Mouse (Mus musculus) frontal cortex, adult (tissue): Measurements from ENCODE around the gene Atp6v0e.

Experiments used
- ATAC-seq: cut with Nextera tagmentation; 2 replicates; pipeline ENCODE4 v1.9.2; 2017; ENCODE audit warnings: mild to moderate bottlenecking, moderate library complexity, mixed read lengths; ENCODE audit not compliant: low TSS enrichment

Gene Atp6v0e

DNA sequence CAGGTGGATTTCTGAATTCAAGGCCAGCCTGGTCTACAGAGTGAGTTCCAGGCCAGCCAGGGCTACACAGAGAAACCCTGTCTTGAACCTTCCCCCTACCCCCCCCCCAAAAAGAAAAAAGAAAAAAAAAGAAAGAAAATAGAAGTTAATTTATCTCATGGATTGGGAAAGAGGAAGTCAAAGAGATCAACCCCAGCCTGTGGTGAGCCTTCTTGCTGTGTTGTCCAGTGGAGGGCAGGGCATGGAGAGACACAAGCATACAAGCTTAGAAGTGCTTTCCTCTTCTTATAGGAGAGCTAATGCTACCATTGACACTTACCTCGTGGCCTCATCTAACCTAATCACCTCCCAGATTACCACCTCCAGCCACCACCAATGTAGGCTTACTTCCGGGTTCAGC, 23.2 kb upstream of the Atp6v0e start:
- ATAC-seq, result no peak

DNA sequence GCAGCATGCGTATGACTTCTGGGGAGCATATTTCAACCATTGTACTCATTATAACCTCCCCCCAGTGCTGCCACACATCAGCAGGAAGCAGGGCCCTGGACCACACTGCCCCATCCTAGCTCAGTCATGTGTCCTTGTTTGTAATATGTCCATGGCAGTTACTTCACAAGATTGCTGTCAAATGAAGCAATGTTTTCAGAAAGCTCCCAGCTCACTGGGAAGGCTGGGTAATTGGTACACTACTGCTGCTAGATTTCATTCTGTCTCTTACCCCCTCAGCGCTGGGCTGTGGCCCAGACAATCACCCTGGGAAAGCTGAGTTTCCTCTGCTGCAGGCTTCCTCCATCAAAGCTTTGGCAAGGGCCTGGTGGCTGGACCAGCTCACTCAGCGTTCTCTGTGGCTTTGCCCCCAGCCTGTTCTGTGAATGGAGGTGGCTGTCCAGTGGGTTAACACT, 22.7 kb upstream of the Atp6v0e start:
- ATAC-seq, result no peak

DNA sequence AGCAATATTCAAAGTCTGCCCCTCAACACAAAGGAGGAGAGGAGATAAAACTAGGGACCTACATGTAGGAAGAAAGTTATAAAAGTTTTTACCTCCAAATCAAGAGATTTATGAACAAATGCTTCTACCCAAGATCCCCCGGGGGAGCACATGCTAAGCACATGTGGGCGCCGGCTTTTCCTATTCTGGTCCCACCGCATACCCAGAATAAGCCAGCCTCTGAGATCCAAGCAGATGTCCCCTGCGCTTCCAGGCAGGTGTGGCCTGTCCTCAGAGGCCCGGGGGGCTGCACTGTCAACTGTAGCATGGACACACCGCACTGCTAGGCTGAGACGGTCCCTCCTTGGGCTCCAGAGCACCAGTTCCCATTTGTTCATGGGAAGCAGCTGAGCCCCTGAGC, 19.6 kb upstream of the Atp6v0e start:
- ATAC-seq, result no peak

DNA sequence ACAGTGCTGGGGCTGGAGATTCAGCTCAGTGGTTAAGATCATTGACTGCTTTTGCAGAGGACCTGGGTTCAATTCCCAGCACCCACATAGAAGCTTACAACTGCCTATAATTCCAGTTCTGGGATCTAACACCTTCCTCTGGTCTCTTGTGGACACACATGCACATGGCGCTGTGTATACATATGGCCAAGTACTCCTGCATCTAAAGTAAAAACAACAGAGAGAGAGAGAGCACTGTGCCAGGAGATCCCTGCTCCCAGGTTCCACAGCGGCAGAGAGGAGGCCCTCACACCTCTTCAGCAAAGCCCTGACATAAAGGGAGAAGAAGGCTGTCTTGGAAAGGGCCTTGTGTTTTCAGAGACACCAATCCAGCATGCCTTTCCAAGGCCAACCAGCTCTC, 19.0 kb upstream of the Atp6v0e start:
- no peak for ATAC-seq

DNA sequence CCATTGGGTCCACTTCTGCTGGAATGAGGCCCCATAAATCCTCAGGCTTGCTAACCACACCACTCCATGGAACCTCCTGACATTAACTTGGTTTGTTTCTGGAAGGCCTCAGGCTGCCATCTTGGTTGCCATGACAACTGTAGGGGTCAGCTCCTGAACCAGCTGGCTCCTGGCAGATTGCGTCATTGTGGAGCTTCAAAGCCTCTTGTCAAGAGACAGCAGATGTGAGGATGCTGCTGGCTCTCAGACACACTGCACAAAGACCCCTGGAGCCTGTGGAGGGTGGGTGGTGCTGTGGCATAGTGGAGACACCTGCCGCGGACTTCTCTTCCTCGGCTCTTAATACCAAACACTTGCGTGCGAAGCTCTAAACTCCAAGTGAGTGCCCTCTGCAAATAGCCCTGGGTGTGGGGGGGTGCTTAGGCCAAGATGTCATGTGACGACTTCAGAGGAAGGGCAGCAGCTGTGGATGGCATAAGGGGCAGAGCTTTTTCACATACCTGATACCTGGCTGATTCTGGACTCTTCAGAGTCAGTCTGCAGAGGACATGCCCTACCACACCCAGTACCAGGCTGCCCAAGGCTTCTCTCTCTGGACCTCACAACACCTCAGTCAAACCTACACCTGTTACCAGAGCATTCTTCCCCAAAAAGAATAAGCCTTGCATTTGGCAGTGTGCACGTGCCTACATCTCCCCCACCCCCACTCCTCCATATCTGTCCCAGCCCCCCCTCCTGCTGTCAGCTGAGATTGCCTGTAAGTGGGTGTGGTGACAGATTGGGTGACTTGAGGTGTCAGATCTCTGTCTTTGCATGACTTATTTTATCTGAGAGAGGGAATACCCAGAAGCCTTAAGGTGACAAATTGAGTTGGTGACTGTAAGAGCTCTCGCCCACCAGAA, 18.3 kb upstream of the Atp6v0e start:
- no peak for ATAC-seq

DNA sequence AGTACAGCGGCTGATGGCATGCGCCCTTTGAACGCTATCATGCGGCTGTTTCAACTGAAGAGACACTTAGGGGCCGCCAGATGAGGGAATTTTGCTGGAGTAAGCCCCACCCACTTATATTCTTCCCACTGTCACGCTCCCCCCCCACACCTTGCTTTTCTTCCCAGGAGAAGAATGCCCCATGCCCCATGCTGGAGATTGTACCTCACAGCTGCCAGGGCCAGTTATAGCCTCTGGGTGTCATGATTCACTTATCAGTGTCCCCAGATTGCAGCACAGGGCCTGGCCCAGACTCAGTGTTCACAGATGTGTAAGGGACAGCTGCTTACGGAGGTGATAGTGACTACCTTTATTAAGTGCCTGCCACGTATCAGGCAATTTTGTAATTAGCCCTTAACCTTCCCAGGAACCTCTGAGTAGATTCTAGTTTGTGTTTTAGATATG, 17.6 kb upstream of the Atp6v0e start:
- no peak for ATAC-seq

DNA sequence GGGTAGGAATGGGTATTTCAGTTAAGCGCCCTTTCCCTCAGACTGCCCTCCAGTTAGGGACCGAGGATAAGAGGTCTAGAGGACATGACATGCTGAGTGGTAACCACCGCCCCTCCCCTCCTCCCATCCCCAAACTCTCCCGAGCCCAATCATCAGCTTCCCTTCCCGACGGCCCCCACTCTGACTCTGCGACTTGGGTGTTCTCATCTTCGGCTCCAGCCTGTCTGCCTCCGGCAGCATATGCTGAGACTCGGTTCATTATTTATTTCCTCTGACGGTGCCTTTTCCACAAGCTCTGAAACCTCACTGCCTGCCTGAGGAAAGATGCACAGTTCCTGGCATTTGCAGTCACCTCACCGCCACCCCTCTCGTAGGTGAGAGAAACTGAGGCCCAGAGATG, 15.7 kb upstream of the Atp6v0e start:
- peak; percentile 21; the same call in 1 of the 2 replicates for ATAC-seq

DNA sequence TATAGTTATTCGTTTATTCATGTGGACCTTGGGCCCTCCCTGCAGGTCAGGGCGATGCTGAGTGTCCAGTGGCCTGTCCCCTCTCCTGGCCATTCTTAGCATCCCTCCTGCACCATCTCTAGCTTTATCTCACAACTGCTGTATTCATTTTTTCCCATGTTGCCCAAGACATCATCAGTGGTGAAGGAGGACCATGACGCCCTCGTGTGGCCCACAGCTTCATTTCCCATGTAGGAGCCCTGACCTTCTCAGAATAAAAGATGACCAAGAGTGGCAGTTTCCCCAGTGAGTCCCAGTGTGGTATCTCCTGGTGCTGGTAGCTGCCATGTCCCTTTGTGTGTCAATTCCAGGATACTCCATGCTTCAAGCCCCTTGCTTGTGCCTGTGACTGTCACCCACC, 13.5 kb upstream of the Atp6v0e start:
- no peak for ATAC-seq

DNA sequence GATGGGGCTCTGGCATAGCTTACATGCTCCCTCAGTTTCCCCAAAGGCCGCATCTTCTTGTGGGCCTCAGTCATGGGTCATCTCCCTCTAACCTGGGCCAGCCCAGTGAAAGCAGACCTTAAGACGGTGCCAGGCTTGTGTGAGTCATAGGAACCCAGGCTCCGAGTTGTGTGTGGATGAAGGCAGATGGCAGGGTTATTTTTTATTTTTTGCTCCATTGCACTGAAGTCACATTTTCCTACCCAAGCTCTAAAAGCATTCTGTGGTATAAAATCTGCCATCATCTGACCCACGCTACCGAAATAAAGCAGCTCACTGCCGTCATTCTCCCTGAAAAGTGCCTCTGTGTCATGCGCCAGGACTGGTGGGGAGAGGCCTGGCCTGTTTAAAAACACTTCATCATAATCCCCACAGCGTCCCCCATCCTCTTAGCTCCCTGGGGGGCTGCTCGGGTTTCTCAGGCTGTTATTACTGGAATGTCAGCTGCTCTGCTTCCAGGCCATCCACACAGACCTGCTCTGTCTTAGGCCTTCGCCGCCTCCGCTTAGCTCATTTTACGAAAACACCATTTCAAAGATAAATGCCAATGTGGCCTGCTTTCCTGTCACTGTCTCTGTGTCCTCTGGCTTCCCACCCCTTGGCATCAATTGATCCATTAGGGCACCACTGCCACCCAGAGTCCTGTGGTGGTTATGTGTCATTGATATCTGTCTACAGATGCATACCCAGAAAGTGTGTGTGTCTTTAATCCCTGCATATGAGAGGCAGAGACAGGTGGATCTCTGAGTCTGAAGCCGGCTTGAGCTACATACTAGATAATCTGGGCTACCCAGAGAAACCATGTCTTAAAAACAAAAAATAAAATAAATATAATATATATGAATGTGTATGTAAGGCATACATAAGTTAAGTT, 12.3 kb upstream of the Atp6v0e start:
- ATAC-seq, result peak; percentile 74

DNA sequence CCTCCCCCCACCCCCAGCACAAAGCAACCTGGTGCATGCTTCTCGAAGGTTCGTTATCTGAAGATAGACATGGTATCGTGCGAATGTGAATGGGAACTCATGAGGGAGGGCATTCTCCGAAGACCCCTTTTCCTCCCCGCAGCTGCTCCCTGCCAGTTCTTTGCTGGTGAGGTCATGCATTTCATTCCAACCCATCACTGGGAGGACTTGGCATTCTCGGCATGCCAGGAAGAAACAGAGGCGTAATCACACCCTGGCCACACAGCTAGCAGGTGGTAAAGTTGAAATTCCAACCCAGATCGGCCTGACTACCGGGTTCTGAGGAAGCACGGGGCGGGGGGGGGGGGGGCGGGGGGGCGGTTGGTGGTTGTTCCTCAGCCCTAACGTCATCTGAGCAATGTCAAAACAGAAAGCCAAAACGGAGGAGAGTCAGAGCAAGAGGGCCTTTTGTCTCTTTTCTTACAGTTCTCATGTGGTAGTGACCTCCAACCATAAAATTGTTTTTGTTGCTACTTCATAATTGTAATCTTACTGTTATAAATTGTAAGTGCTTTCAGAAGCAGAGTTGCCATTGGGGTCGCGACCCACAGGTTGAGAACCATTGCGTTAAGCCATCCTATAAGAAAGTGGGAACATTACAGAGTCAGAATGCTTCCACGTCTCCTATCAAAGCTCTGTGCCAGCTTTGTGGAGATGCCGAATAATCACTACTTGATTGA, 4.0 kb upstream of the Atp6v0e start:
- ATAC-seq, result no peak

DNA sequence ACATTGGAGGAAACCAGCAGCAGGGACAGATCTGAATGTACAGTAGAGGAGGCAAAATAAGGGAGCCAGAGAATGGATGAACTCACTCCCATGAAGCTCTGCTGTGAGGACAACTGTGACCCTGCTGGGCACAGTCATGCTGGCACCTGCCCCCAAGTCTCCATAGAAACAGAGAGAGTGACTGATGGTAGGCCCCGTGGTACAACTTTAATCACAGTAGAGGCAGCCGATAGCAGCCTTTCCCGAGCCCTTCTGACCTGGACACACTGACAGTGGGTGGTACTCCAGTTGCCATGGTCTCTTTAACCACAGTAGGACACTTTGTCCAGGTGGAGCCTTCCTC, 3.5 kb upstream of the Atp6v0e start:
- no peak for ATAC-seq

DNA sequence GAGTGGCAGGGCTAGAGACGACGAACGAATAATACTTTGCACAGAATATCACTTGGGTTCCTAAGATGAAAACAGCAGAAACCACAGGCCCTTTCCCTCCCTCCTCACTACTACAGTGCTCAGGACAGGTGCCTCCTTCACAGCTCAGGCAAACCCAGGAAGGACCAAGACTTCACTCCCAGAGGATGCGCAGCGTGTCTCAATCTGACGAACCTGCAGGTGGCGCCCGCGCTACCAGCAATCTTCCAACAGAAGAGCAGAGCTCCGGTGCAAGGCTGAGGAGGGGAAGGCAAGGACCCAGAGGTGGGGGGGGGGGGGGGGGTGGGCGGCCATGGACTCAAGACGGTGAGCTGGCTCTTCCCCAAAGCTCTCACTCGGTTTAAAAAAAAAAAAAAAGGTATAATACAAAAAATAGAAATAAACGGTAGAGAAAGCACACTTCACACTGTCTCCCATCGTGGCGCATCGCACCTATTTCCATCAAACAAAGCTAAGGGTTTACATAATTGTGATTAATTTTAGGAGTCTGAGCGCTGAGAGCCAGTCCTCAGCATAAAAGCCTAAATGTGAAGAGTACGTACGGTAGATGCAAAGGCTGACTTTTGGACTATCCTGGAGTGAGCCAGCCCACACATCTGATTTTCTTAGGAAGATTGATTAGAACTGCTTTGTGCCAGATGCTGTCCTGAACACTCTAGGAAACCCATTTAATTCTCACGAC, 2.7 kb upstream of the Atp6v0e start:
- peak; percentile 70 for ATAC-seq

DNA sequence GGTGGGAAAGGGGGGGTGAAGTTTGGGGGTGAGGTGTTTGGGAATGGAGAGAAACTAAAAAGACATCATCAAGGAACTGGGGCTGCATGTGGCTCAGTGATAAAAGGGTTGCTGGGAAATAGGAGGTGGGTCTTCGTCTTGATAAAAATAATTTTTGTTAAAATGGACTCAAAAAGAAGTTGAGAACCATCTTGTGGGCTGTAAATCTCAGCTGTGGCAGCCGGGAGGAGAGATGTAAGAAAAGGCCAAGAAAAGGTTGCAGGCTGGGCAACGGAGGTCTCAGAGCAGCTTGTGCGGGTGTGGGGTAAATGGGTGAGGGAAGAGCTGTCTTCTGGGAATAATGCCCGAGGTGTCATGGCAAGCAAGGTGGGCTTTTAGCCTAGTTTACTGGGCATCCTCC, 827 bp upstream of the Atp6v0e start:
- ATAC-seq, result no peak

DNA sequence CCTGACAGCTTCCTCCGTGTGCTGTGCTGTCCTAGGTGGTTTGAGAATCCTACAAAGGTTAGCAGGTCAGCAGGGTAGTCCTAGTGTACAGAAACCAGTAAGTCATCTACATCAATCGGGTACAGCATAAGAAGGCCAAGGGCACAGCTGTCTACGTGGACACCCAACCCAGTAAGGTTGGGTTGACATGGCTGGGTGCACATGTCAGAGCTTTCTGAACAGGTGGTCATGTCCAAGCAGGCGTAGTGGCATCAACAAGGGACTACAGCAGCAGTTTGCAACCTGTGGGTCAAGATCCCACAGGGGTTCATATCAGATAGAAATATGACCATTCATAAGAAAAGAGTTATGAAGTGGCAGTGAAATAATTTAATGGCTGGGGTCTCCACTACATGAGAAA, 2.6 kb downstream of the Atp6v0e start:
- ATAC-seq, result no peak

DNA sequence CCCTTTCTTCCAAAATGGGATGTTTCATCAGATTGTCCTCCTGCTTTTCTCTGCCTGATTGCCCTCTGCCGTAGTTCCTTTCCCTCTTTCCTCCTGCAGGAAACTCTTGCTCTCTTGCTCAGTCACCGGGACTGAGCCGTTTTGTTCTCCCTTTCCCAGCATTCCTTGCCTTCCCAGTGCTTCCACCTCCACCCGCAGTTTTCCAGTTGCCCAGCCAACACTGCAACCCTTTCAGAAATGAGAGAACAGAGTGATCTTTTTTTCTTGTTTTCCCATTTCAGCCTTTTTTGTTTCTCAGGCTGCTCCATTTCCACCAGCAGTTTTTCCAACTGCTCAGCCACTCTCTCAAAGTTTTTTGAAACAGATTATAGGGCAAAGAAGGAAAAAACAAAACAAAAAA, 8.2 kb downstream of the Atp6v0e start:
- no peak for ATAC-seq

DNA sequence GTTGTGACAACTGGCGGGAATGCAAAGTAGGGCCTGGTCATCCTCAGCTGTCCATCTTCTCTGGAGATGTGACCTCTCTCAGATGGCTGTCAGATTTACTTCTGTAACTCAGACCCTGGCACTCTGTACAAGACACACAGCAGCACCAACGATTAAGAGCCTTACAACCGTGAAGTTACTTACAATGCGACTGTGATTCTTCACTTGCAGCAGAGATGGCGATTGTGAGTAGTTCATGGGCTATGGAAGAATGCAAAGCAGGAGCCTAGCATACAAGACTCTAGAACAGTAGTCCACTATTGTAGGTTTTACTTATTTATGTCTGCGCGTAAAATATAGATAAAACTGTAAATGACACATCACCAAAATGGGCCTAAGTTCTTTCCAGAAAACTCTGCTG, 12.8 kb downstream of the Atp6v0e start:
- peak; percentile 21; the same call in 1 of the 2 replicates for ATAC-seq

DNA sequence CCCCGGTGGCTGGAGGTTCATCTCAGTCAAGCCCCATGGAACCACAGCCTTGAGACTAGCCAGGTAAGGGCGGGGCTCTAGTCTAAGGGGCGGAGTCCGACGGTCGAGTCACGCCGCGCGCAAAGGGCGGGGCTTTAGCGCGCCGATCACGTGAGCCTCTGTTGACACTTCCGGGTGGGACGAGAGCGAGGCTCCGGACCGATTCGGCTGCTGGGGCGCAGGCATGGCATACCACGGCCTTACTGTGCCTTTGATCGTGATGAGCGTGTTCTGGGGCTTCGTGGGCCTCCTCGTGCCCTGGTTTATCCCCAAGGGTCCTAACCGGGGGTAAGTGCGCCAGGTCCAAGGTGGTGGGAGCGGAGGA, 13.2 kb downstream of the Atp6v0e start:
- peak; percentile 89 for ATAC-seq

DNA sequence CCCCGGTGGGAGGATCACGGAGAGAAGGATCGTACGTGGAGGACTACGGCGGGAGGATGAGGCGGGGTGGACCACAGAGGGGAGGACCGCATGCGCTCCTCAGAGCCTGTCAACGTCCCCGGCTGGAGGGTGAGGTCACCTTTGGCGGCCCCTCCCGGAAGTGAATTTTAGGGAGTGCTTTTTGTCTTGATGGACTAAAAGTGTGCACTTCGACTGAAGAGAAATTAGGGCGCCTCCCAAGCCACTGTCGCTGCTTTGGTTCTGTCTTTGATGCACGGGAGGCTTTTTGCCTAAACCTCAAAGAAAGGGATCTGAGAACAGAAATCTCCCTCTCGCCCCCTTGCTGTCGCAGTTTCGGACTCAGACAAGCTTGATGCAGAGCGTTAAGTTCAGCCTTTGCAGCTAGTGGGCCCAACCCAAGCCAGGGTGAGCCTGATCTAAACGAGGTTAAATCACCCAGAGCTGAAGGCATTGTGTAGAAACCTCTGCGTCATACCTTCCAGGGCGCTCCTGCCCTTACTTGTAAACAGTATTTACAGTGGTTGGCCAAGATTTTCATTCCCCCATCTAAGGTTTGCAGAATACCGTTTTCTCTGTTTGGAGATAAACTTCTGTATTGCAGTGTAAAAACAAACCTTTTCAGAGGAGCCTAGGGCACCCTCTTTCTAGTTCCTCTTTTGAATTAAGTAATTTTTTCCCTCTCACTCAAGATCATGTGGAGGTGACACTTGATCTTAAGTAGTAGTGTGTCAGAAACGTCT, 13.8 kb downstream of the Atp6v0e start:
- peak; percentile 77 for ATAC-seq

DNA sequence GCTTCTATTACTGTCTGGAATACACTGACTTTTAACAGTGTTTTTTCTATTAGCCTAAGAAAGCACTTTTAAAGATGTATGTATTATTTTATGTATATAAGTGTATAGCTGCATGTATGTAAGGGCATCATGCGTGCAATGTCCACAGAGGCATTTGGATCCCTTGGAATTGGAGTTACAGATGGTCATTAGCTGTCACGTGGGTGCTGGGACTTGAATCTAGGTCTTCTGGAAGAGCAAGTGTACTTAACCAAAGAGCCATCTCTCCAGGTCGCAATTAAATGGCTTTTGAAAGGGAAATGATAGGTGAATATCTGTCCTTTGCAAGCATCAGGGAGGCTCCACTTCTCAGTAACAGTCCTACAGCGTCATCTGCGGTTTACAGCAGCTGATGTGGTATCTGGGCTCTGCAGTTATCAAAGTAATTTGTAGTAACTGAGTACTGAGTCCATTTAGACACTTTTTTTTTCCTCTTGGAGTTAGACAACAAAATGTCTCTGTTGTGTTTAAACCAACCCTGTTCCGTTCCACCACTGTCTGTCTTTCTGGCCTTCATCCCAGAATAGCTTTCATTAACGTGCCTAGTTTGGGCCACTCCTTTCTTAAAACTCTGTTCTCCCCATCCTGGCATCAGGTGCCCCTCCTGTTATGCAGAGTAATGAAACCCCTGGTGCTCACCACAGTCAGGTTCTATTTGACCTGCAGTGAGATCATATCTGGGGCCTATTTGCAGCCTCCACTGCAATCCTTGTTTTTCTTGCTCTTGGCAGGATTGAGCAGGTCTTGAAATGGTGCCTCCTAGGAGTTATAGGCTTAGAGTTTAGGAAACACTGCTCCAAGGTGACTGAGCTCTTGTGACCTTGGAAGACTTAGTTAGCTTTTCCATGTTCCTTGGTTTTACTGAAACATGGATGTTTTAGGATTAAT, 14.9 kb downstream of the Atp6v0e start:
- no peak for ATAC-seq

DNA sequence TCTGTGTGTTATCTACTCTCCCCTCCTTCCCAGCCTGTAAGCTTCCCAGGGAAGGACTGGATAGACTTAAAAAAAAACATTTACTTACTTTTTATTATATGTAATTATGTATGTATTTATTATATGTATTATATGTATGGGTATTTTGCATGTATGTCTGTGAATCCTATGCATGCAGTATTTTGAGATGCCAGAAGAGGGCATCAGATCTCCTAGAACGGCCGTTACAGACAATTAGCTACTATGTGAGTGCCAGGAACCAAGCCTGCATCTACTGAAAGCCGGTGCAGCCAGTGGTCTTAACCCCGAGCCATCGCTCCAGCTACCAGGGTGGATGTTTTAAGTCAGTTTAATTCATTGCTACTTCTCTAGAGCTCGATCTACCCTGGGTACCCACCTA, 18.2 kb downstream of the Atp6v0e start:
- ATAC-seq, result no peak
